Mouse (Mus musculus) heart, postnatal 0 days (tissue): ENCODE measurements around the gene Olfr419. TPM values are rescaled to one million over a fixed set of nuclear protein-coding genes. Genes with fewer than 3 reads are reported as not detected.

Experiments
- ATAC-seq: fragments of 200-750 bp; cut with Nextera tagmentation; 2 replicates; pipeline ENCODE4 v1.8.0; 2017; ENCODE audit warnings: low read depth, moderate number of reproducible peaks, moderate library complexity; ENCODE audit not compliant: insufficient read depth
- DNase-seq: peaks from one replicate; pipeline ENCODE4 v3.0.0-alpha.2; 2016; ENCODE audit warnings: low spot score
- H3K27ac ChIP-seq: fragments of 300-500 bp; sonication (generic); 2 replicates; pipeline ENCODE4 v1.5.1; 2014; ENCODE audit warnings: low read depth, mild to moderate bottlenecking
- H3K27me3 ChIP-seq: fragments of 300-500 bp; sonication (generic); 2 replicates; pipeline ENCODE4 v1.6.1; 2014; ENCODE audit warnings: low read length, mixed read lengths; ENCODE audit not compliant: control insufficient read depth, insufficient read depth
- H3K36me3 ChIP-seq: fragments of 300-500 bp; sonication (generic); replicated peaks from 2 replicates; pipeline ENCODE4 v1.6.1; 2014; ENCODE audit warnings: low read length, mixed read lengths; ENCODE audit not compliant: control insufficient read depth, insufficient read depth
- H3K4me1 ChIP-seq: fragments of 300-500 bp; sonication (generic); 2 replicates; pipeline ENCODE4 v1.6.1; 2014; ENCODE audit warnings: antibody characterized with exemption; ENCODE audit not compliant: control insufficient read depth, insufficient read depth
- H3K4me2 ChIP-seq: fragments of 300-500 bp; sonication (generic); 2 replicates; pipeline ENCODE4 v1.6.1; 2014; ENCODE audit warnings: low read depth, mild to moderate bottlenecking, low read length, moderate library complexity
- H3K4me3 ChIP-seq: fragments of 300-500 bp; sonication (generic); 2 replicates; pipeline ENCODE4 v1.5.1; 2014; ENCODE audit warnings: low read depth, low read length
- H3K9ac ChIP-seq: fragments of 300-500 bp; sonication (generic); replicated peaks from 2 replicates; pipeline ENCODE4 v1.6.1; 2014; ENCODE audit warnings: low read depth, low read length, mixed read lengths
- H3K9me3 ChIP-seq: fragments of 300-500 bp; sonication (generic); replicated peaks from 2 replicates; pipeline ENCODE4 v1.6.1; 2016; ENCODE audit warnings: low read length; ENCODE audit not compliant: control insufficient read depth
- CTCF ChIP-seq: IDR thresholded peaks from 2 replicates; pipeline ENCODE4 v1.5.1; 2016; ENCODE audit warnings: antibody characterized with exemption, control low read depth, low read depth
- EP300 ChIP-seq: IDR thresholded peaks from 2 replicates; pipeline ENCODE4 v1.6.1; 2016; ENCODE audit warnings: antibody characterized with exemption, low read depth
- WGBS: fragments of 180-500 bp; shearing (Covaris S2); extraction: QIAGEN DNeasy Blood & Tissue Kit; methylation state at CpG from one replicate; pipeline ENCODE4 v1.1.7; 2014; 5-methylcytosine and 5-hydroxymethylcytosine counted together
- polyA plus RNA-seq: library from polyadenylated mRNA; unstranded; fragments of >200 nt; fragmentation: Nextera tagmentation; extraction: Ambion mirVana; gene quantifications from 2 replicates; pipeline ENCODE4 v1.2.1, GENCODE M21; 2015
- total RNA-seq: library from RNA; depleted of rRNA; stranded (reverse); fragments of >200 nt; gene quantifications from 2 replicates; pipeline ENCODE4 v1.2.3, GENCODE M21; 2014; ENCODE audit warnings: low replicate concordance; rRNA removed

The Olfr419 gene
- total and polyA plus RNA-seq, 2 experiments from 2014 or later, result not detected

DNA sequence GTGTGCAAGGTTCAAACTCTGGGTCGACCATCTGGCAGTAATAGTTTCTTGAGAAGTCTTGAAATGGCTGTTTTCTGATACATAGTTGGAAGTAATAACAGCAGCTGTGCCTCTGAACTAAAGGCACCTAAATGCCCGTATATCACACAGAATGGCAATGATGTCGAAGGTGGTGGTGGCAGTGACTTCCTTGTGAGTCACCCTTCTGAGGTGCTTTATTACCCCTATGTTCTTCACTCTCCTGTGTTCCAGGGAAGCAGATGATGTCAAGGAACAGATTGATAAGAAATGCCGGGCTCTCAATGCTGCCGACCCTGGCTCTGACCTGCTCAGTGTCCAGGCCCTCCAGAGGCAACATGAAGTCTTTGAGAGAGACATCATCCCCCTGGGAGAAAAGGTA is 39.6 kb downstream of the Olfr419 start:
- no peaks in the 10 kb centered on the region for H3K4me1 ChIP-seq
- no peak for ATAC-seq
- WGBS, result 61% methylated on average over 5 of the region's 5 CpGs

DNA sequence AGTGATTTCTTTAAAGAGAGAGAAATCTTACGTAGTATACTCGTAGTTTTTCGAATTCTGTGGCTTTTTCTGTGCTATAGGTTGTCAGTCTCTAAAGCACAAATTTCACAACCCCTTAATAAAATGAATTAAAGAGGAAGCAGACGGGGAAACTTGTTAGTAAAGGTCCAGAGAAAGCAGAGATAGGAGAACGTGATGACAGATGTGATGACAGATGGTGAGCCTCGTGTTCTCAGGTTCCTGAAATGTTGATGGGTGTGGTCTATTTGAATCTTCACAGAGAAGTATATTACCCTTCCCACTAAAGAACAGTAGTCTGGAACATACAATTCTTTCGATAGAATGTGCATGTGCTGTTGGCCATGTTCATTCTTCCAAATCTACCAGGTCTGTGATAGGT is 47.2 kb downstream of the Olfr419 start:
- no peaks in the 10 kb centered on the region for H3K4me1 ChIP-seq
- 52% methylated on average over 7 of the region's 7 CpGs for WGBS
- peaks cover 13% of the 10 kb centered on the region for H3K36me3 ChIP-seq
- DNase-seq (no peak), ATAC-seq (no peak)
- no peak overlapping the region for H3K4me3 ChIP-seq
- H3K9ac ChIP-seq, result no peak overlapping the region
- TF ChIP-seq CTCF, result no peak
- no peak for TF ChIP-seq EP300
- no peak overlapping the region for H3K4me2 ChIP-seq
- no peaks in the 10 kb centered on the region for H3K27me3 ChIP-seq
- H3K9me3 ChIP-seq, result no peaks in the 10 kb centered on the region
- H3K27ac ChIP-seq, result no peak overlapping the region

More for the DNA sequence above, 39.6 kb downstream of the Olfr419 start:
- H3K36me3 ChIP-seq, result peaks cover 16% of the 10 kb centered on the region
- H3K9me3 ChIP-seq, result no peaks in the 10 kb centered on the region
- H3K4me2 ChIP-seq, result no peak overlapping the region
- no peak overlapping the region for H3K9ac ChIP-seq
- DNase-seq, result no peak
- no peaks in the 10 kb centered on the region for H3K27me3 ChIP-seq
- no peak overlapping the region for H3K4me3 ChIP-seq
- H3K27ac ChIP-seq, result no peak overlapping the region
- TF ChIP-seq CTCF (no peak), EP300 (no peak)

Other genes with a start within 250 kb of the Olfr419 start
- 0.12 TPM in 1 of 2 replicates, not detected in the other for gene Ifi205, start 220.3 kb downstream of the Olfr419 start, total RNA-seq
- gene Ifi205, start 220.3 kb downstream of the Olfr419 start, polyA plus RNA-seq, result 0.54 and 0.56 TPM in 2 replicates
- gene Olfr433, start 211.4 kb downstream of the Olfr419 start, total RNA-seq, result not detected in 2 replicates
- not detected in 2 replicates for gene Olfr433, start 211.4 kb downstream of the Olfr419 start, polyA plus RNA-seq
- gene Olfr432, start 202.9 kb downstream of the Olfr419 start, total RNA-seq, result not detected in 2 replicates
- not detected in 2 replicates for gene Olfr432, start 202.9 kb downstream of the Olfr419 start, polyA plus RNA-seq
- gene Olfr430, start 185.5 kb downstream of the Olfr419 start, total RNA-seq, result not detected in 2 replicates
- not detected in 2 replicates for gene Olfr430, start 185.5 kb downstream of the Olfr419 start, polyA plus RNA-seq
- gene Olfr429, start 167.7 kb downstream of the Olfr419 start, total RNA-seq, result not detected in 2 replicates
- gene Olfr429, start 167.7 kb downstream of the Olfr419 start, polyA plus RNA-seq, result not detected in 2 replicates
- not detected in 2 replicates for gene Olfr427, start 155.2 kb downstream of the Olfr419 start, total RNA-seq
- not detected in 2 replicates for gene Olfr427, start 155.2 kb downstream of the Olfr419 start, polyA plus RNA-seq
- gene Olfr231, start 130.9 kb downstream of the Olfr419 start, total RNA-seq, result not detected in 2 replicates
- not detected in 2 replicates for gene Olfr231, start 130.9 kb downstream of the Olfr419 start, polyA plus RNA-seq
- gene Olfr424, start 120.5 kb downstream of the Olfr419 start, total RNA-seq, result not detected in 2 replicates
- gene Olfr424, start 120.5 kb downstream of the Olfr419 start, polyA plus RNA-seq, result not detected in 2 replicates
- gene Olfr420, start 96.4 kb downstream of the Olfr419 start, total RNA-seq, result not detected in 2 replicates
- not detected in 2 replicates for gene Olfr420, start 96.4 kb downstream of the Olfr419 start, polyA plus RNA-seq
- gene Spta1, start 79.3 kb downstream of the Olfr419 start, total RNA-seq, result 1.9 and 3.7 TPM in 2 replicates
- 1.3 and 1.5 TPM in 2 replicates for gene Spta1, start 79.3 kb downstream of the Olfr419 start, polyA plus RNA-seq
- not detected in 2 replicates for gene Mptx1, start 78.5 kb upstream of the Olfr419 start, total RNA-seq
- not detected in 2 replicates for gene Mptx1, start 78.5 kb upstream of the Olfr419 start, polyA plus RNA-seq
- not detected in 2 replicates for gene Olfr417, start 113.1 kb upstream of the Olfr419 start, total RNA-seq
- gene Olfr417, start 113.1 kb upstream of the Olfr419 start, polyA plus RNA-seq, result not detected in 2 replicates
- not detected in 2 replicates for gene Olfr248, start 139.0 kb upstream of the Olfr419 start, total RNA-seq
- not detected in 2 replicates for gene Olfr248, start 139.0 kb upstream of the Olfr419 start, polyA plus RNA-seq
- not detected in 2 replicates for gene Olfr414, start 172.0 kb upstream of the Olfr419 start, total RNA-seq
- gene Olfr414, start 172.0 kb upstream of the Olfr419 start, polyA plus RNA-seq, result not detected in 2 replicates
- not detected in 2 replicates for gene Olfr220, start 190.0 kb upstream of the Olfr419 start, total RNA-seq
- not detected in 2 replicates for gene Olfr220, start 190.0 kb upstream of the Olfr419 start, polyA plus RNA-seq
- 0.27 TPM in 1 of 2 replicates, not detected in the other for gene Fmn2, start 249.8 kb upstream of the Olfr419 start, total RNA-seq
- gene Fmn2, start 249.8 kb upstream of the Olfr419 start, polyA plus RNA-seq, result 0.07 and 0.10 TPM in 2 replicates